Mouse (Mus musculus) brain, embryonic 14.5 days (tissue): ENCODE data around the gene Hmgn1.

Source experiments
- CTCF ChIP-seq: fragments of 200-500 bp; IDR thresholded peaks from 2 replicates; pipeline ENCODE4 v1.5.1; 2012; ENCODE audit warnings: inconsistent platforms, mild to moderate bottlenecking, moderate library complexity, borderline replicate concordance; ENCODE audit not compliant: insufficient read depth, insufficient read length; ENCODE audit errors: extremely low read depth
- POLR2A ChIP-seq: fragments of 200-500 bp; IDR thresholded peaks from 2 replicates; pipeline ENCODE4 v1.6.1; 2012; ENCODE audit warnings: mild to moderate bottlenecking, inconsistent platforms, borderline replicate concordance; ENCODE audit not compliant: poor library complexity, insufficient read depth, insufficient read length, severe bottlenecking; ENCODE audit errors: extremely low read depth

GRCm38 (mm10) chr16:96126684-96127171 is 801 bp downstream of the Hmgn1 start:
- TF ChIP-seq CTCF (no peak), POLR2A (no peak)
